Mouse (Mus musculus) brain, embryonic 18.5 days (tissue): ENCODE measurements around the gene Olfr410.

Experiments
- DNase-seq: peaks from one replicate; pipeline ENCODE4 v3.0.0-alpha.2; 2012; ENCODE audit warnings: low read depth, low spot score

Olfr410 gene

DNA sequence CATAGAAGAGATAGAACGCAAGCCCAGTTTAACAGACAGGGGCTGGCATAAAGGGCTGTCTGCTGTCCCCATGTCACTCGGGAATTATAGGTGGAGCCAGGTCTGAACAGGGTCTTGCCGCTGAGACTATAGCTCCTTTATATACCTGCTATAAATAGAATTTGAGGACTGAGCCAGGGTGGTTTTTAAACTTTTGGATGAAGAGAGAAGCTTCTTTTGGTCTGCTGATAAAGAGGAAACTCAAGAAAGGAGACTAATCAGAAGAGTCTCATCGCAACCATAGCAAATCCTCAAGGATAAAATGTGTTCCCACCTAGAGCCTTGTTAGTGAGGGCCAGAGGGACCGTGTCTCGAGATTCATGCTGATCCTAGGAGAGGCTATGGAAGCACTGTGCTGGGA lies at the start of gene Olfr410:
Gene Olfr410, minus strand, starts transcription at position 101 of the 400 bp plus-strand sequence.
- DNase-seq, result no peak

DNA sequence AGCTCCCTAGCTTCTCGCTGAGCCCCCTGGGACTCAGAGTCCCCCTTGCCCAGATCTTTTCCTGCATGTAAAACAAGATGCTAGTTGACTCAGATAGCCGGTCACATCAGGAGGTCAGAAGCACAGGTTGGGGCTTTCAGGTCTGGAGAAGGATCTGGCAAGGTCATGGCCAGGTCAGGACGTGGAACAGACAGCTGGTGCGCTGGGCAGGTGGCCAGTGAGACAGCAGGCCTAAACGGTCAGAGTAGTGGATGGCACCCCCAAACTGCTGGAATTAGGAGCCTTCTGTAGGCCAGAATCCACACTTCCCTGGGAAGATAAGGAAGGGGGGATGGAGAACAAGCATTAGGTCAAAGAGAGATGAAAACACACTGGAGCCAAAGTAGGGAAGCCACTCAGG lies 49.4 kb upstream of the Olfr410 start:
- DNase-seq, result no peak

DNA sequence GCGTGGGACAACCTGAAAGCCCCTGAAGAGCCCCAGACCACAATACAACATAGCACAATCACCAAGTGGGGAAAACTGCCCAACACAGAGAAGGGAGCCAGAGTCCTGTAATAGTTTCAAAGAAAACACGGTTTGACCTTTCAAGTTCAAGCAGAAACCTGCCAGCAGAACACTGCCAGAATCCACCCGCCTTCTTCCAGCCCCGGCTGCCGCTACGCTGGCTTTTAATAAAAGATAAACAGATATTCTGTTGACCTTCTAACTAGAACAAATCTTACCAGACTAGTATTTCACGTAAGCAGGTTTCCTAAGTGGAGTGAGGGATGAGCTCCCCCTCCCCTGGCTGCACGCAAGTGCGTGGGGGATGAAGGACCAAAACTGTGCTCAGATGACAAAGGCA lies 47.8 kb upstream of the Olfr410 start:
- DNase-seq, result no peak

DNA sequence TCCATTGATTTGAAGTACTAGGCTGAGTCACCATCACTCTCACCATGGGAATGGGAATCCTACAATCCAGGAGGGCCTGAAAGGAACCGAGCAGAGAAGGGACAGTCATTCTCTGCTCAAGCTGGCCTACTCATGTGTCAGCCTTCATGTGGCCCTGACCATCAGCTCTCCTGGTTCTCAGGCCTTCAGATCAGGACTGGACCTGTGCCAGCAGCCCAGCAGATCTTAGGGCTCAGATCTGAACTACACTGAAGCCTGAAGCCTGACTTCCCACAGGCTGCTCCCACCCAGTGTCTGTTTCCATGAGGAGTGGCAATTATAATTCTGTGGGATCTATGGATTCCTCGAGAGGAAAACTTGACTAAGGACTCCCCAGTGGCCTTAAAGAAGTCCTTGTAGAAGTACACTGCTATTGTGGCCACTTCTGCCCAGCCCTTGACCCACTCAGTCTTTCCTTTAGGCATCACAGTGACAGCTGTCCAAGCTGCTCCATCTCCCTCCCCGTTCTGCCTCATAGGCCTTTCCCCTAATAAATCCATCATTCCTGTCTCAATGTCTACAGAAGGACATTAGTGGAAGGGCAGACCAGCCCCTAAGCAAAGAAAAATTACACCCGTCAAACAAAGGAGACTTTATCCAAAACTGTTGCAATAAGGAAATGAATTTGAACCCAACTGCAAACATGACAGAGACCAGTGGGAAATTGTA lies 41.5 kb upstream of the Olfr410 start:
- no peak for DNase-seq

DNA sequence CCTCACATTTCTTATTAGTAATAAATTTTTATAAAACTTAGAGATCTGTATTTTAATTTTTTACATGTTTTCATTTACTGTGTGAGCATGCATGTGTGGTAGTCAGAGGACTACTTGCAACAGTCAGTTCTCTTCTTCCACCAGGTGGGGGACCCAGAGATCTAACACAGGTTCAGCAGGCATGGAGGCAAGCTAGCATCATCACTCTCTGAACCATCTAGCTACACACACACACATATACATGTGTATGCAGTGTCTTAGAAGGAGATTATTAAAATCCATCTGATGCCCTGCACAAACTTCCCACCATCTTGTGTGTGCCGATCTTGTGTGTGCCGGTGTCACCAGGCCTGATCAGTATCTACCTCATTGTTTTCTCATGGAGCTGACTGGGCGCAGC lies 39.0 kb upstream of the Olfr410 start:
- peak; percentile 42 for DNase-seq

DNA sequence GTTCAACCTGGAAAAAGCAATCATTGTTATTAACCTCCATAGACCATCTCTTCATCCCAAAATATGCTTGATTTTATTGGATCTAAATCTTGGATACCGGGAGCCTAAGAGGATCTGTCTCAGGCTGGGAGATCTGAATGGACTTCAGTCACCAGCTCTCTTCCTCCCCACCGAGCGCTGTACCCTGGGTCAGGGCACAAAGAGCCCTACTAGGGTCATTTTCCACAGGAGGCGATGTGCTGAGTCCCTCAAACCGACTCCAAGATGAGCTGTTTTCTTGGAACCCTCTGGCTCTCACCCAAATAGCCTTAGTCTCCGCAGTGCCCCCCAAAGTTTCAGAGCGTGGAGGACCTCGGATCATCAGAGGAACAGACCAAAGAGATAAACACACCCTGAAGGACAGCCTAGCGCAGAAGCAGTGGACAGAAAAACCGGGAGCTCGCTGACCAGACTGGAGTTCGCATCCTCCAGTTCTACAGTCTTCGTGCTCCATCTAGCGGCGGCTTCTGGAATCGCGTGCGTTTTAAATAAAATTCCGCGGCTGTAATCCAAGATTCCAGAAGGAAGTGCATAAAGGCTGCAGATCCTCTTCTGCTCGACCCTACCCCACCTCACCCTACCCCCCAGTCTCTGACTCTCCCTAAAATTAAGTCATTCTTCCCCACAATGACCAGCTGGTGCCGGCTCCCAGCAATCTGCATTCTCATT lies 33.7 kb upstream of the Olfr410 start:
- DNase-seq, result peak; percentile 47

DNA sequence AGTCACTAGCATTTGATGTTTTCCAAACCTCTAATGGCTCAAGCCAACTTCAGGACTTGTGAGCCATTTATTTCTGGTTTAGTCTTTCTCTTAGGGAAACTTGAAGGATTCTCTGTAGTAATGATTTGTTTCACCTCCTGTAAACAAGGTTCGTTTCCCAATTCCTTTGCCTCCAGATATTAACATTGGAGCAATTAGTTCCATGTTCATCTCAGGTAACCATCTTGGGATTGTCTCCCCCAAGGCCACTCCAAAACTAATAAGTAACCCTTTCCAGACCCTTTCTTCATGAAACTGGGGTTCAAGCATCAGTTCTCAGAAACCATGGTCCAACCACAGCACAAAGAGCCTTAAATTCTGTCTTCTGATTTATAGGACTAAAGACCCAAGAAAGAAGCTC lies 23.9 kb upstream of the Olfr410 start, which contains the start of gene Olfr412:
Gene Olfr412, plus strand, starts transcription at position 301 of the 400 bp plus-strand sequence.
- DNase-seq, result no peak

DNA sequence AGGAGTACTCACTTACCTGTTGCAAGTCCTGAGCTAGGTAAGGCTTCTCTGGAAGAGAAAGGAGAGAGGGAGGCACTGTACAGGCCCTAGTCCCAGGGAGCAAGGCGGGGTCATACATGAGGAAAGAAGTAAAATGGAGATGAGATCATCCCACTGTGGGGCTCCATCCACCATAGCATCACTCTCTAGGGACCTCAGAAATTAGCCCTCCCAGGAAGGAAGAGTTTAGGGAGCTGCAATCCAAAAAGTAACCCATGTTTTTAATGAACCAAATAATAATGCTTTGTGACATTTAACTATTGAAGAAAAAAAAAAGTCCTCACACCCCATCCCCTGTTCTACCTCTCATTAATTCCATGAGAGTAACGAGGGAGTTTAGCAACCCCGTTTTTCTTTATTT lies 14.7 kb upstream of the Olfr410 start, which contains the start of gene Olfr411:
Gene Olfr411, minus strand, starts transcription at position 101 of the 400 bp plus-strand sequence.
- DNase-seq, result no peak

DNA sequence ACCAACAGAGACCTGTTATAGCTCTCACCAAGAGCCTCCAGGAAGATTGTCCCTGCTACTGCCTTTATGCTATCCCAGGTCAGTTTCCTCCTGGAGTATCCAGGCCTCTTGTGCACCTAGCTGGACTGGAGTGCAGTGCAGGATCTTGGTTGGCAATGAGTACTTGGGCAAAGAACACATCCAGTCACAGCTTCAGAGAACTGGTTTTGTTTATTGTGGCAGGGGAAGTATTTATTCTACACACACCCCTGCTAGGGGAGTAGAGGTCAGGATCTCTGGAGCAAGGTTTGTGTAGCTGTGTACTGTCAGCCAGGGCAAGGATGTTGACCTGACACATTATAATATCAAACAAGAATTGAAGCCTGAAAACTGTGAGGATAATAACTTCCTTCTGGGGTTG lies 9.1 kb downstream of the Olfr410 start:
- no peak for DNase-seq

DNA sequence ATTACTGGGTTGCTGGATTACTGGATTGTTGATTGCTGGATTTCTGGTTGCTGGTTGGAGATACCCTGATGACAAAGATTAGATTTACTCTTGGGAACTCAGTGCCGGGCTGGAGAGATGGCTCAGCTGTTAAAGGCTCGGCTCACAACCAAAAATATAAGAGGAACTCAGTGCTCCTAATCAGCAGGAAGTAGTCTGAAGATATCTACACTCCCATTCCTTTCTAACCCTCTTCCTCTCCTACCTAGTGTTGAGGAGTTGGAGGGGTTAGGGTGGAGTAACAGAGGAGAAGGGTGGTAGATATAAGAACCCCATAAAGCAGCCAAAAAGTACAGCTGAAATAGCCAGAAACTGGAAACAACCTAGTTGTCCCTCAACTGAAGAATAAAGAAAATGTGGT lies 11.8 kb downstream of the Olfr410 start:
- no peak for DNase-seq

DNA sequence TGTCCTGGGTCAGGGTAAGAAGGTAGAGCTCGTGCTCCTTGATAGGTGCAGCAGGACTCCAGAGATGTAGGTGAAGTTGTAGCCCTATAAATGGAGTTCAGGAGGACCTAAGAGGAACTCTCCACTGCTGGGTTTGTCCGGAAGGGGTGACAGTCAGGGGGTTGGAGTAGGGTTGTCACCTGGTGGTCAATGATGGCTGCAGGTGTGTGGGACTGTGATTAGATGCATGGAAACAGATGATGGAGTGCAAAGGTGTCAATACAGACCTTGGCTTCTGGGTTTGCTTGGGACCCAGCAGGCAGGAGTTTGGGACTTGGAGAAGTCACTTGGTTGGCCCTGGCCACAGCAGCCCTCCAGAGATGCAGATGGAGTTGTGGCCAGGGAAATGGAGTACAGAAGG lies 50.6 kb downstream of the Olfr410 start:
- DNase-seq, result no peak

DNA sequence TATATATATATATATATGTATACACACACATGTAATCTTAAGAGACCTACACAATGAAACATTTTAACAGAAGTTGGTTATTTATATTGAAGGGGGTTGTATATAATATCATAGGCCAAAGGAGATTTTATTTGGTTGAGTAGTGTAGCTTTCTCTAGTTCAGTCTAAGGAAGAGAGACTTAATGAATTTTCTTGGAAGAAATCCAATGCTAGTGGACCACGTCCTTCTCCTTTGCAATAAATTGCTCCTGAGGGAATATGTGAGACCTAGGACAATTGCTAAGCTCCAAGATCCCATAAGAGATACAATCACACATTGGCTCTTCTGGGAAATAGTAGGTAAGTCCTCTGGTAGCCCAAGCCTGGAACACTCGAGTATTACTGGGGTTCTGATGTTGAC lies 54.4 kb downstream of the Olfr410 start, which contains the start of gene Olfr59:
Gene Olfr59, plus strand, starts transcription at position 301 of the 400 bp plus-strand sequence.
- no peak for DNase-seq
